Mouse (Mus musculus): ENCODE measurements around the gene Mrps14.
A peak's percentile ranks its signal among the peaks of the same experiment; 100 is the strongest.

Gene Mrps14

GRCm38 (mm10) chr1:160227850-160228249 is 32.8 kb downstream of the Mrps14 start:
- DNase-seq (ENCODE audit: low spot score), result no peak

- peak; percentile 49 for DNase-seq (ENCODE audit: low spot score)
Measured at GRCm38 (mm10) chr1:160231013-160231412, 36.0 kb downstream of the Mrps14 start.

DNA sequence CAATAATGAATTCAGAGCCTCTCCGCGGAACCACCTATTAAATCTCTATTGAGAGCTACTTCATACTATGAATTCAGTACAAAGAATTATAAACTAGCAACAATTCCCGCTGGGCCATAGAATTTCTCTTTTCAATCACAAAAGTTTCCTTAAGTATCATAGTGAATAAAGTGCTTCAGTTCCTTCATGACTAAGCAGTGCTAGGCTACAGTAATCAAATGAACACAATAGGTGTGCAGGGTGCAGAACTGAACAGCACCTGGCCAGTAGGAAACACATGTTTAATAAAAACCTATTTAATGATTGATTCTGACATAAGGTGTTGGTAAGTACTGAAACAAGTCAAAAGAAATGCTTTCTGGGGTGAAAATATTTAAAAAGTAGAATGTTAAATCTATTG is 37.1 kb downstream of the Mrps14 start:
- no peak for DNase-seq (ENCODE audit: low spot score)

- DNase-seq (ENCODE audit: low spot score), result no peak
Measured at GRCm38 (mm10) chr1:160233921-160234320, 38.9 kb downstream of the Mrps14 start.

DNA sequence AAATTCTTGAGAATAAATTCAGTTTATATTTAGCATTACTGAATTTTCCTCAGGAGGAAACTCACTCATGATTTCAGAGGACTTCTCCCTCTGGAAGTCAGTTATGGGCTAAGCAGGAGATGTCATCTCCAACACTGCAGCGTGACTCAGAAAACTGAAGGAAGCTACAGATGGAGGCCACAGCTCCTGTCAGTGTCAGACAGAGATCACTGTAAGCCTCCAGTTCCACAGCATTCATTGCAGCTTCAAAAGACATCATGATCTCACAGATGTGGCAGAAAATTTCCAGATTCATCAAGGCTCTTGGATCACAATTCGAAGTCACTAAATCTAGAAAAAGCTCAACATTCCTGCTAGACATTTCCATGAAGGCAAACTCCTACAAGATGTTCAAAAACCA is 43.0 kb downstream of the Mrps14 start:
- no peak for DNase-seq (ENCODE audit: low spot score)

DNA sequence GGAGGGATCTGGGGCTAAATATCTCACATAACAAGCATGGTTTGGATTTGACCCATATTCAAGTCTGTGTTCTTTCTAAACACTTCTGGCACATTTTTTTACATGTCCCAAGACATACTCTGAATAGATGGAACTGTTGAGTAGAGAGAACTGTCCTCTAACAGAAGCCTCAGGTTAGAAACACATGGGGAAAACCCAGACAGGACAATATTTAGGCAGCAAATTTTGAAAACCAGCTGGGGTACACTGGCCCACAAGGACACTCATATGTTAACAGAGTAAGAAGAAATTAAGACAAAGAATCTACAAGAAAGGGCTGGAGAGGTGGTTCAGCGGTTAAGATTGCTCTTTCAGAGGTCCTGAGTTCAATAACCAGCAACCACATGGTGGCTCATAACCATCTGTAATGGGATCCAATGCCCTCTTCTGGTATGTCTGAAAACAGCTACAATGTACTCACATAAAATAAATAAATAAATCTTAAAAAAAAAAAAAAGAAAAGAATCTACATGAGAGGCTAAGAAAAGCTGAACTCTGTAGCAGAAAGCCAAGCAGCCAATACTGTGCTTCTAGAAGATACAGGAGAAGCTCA is 43.9 kb downstream of the Mrps14 start:
- DNase-seq (ENCODE audit: low spot score), result no peak

DNA sequence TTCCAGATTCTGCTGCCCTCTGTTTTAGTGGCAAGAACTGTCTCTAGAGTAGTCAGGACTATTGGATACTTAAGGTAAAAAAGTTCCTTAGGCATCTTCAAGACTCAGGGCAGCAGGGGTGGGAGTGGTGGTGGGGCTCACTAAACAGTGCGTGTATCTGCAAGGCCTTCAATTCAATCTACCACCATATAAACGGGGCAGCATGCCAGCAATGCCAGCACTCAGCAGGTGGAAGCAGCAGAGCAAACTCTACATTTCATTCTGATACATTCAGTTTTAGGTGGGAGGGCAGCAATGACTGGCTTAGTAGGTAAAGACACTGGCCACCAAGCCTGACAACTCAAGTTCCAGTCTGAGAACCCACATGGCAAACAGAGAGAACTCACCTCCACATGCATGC is 45.1 kb downstream of the Mrps14 start:
- DNase-seq (ENCODE audit: low spot score), result no peak

DNA sequence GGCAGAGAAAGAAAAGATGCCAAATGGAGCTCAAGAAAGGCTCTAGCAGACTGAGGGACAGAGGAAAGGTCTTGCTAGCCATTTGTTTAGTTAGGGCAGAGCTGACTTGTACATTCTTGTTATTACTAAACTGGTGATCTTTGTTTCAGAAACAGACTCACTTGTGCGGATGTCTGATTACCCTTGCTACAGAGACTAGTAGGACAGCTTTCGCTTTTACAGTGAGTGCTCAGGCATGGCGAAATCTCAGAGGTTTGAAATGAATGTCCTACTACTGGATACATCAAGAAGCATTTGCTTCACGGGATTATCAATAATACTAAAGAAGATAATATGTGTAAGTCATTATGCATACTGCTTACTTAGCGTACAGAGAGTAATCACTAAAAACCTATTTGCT is 49.7 kb downstream of the Mrps14 start:
- DNase-seq (ENCODE audit: low spot score), result no peak

GRCm38 (mm10) chr1:160245954-160246353 is 50.9 kb downstream of the Mrps14 start:
- no peak for DNase-seq (ENCODE audit: low spot score)

DNA sequence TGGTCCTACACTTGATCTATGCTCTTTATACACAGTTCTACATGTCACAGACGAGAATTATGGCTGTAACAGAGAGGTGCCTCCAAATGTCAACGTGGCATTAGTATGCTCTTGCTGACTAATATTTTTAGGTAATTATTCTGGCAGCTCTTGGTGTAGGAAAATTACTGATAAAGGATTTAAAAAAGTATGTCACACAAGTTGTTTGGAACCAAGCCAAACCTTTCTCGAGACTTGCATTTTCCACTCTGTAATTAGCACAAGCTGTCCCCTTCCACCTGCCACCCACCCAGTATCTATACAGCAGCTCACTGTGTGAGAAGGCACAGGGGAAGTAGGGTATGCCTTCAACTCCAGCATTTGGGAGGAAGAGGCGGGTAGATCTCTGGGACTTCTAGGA is 51.8 kb downstream of the Mrps14 start:
- no peak for DNase-seq (ENCODE audit: low spot score)

GRCm38 (mm10) chr1:160247473-160247872 is 52.5 kb downstream of the Mrps14 start:
- DNase-seq (ENCODE audit: low spot score), result no peak

GRCm38 (mm10) chr1:160249786-160250185 is 54.8 kb downstream of the Mrps14 start:
- DNase-seq (ENCODE audit: low spot score), result no peak

DNA sequence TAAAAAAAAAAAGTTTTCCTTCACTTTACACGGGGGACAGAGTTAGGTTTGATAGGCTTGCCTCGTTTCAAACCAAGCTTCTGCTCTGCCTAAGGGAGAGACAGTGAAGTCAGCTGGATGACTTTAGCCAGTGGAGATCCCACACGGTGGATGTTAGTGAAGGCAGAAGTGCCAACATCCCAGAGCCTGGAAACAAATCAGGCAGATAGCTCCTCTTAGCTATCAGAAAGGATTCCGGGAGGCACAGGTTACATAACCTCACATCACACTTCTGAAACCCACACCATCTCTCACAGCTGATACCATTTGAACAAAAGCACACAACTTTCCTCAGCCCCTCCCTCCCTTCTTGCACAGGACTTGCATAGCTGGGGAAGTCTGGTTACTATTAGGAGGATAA is 55.8 kb downstream of the Mrps14 start:
- no peak for DNase-seq (ENCODE audit: low spot score)

DNA sequence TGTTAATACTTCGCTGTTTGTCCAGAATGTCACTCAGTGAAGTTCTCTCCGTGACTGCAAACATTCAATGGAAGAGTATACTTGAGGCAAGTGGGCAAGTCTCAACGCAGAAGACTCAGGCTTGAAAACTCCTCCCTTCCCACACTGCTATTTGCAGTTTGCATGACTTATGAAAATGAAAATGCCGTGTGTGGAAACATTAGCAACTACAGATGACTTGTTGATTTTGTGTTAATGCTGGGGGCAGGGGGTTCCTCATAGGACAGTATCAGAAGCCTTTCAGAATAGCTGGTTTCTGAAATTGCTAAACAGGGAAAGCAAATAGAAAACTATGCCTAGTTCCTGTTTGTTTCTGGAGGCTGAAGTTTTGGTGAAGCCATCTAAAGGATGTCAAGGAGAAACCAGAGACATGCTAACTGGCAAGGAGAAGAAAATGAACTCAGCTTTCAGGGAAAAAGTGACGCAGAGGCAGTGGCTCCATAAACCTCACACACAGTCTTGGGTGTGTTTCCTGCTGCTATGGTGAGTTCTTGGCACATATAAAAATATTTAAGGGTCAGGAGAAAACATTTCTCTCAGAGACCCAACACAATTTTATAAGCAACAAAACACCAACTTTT is 56.5 kb downstream of the Mrps14 start:
- no peak for DNase-seq (ENCODE audit: low spot score)
